In the genomic region with DNA sequence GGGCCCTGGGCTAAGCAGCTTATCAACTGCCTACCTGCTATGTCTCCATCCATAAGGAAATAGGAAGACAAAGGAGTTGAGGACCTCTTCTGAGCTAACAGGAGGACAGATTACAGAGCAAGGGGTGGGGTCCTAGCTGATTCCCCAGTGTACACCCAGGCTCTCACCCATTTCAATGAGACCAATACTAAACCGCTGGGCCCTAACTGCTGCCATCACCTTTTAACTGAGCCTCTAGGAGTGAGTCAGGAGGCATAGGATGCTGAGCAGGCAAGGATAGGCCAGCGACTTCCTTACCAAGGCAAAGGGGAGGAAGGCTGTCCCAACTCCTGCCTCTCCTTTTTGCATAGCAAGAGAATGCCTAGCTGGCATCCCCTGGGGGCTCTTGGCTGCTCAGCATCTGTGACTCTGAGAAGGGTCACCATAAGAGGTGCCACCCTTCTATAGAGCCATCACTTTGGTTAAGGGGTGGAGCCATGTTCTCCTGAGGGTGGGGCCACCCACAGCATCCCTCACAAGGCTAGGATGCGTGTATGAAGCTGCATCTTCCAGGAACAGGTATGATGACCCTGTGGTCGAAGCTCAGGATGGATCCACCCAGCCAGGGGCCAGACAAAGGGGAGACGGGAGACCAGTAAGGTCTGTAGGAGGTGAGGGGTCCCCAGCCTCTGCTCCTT, we compare ENCODE assay signal across 13 mouse cellular contexts. TPM values are rescaled to one million over a fixed set of nuclear protein-coding genes. Genes with fewer than 3 reads are reported as not detected.
DNase-seq lines count a peak whose midpoint lies in the region; TF ChIP-seq lines count a peak whose summit lies in the region.
"Had no signal": no experiment of that assay in that cellular context is flagged by ENCODE, and none has a peak within 500 bp of the region (broad histone marks: within the 10 kb centered on the region; RNA-seq: fewer than 3 reads in every experiment).

No protein-coding gene starts in this region.

- H3K27ac ChIP-seq in layer of hippocampus, adult 2 months: peak overlapping the region; percentile 88
- H3K27ac ChIP-seq: macrophage had no signal

- peak; percentile 87 for DNase-seq in heart, adult 11 months
- DNase-seq in heart, postnatal 14 days: no peak
- no peak for DNase-seq in layer of hippocampus, adult 2 months (ENCODE audit: low spot score in 2 of 2)
- DNase-seq in layer of hippocampus, adult 9-10 months (ENCODE audit: low spot score): no peak
- peak; percentile 61 for DNase-seq in ZHBTc4 (ENCODE audit: low read depth, low spot score)
- peak; percentile 33 to 35 for DNase-seq in cerebellum, postnatal 25 days
- DNase-seq in layer of hippocampus, adult 9-11 months: no peak
- DNase-seq: heart, postnatal 4 days; kidney, adult 2 months; spleen, adult 18-20 months; thymus, postnatal 4 days had no signal

- intact Hi-C loops in heart, postnatal 14 days (cut with DNase I): no loop called here

- no peak for TF ChIP-seq CTCF in layer of hippocampus, adult 2 months (conservative IDR thresholded peaks at IDR 0.05)

- peak overlapping the region; percentile 55 for H3K4me3 ChIP-seq in layer of hippocampus, adult 2 months
- H3K4me3 ChIP-seq: myocyte had no signal

RNA-seq across cellular contexts. Expression of gene Pla2g4e, which starts 2.2 kb away (rescaled TPM):
- total RNA-seq in heart, postnatal 14 days (2021): 1 to 10 TPM; 3.6 to 3.8 TPM
- 10 to 100 TPM; 11.9 to 12.1 TPM for total RNA-seq in layer of hippocampus, adult 2 months (2021)

RNA-seq across cellular contexts. Expression of gene Pla2g4d, which starts 46.1 kb away (rescaled TPM):
- not detected for total RNA-seq in heart, postnatal 14 days (2021)
- total RNA-seq in layer of hippocampus, adult 2 months (2021): not detected
- total RNA-seq: heart, postnatal 4 days had no signal

Comparison
In these comparisons a context has a peak if more than half of its experiments do, and no peak if none do; other contexts are left out.
1. DNase-seq: peak in heart, adult 11 months (single experiment), ZHBTc4 (single experiment) and cerebellum, postnatal 25 days (2 of 2); none in heart, postnatal 14 days (0 of 2), layer of hippocampus, adult 2 months (0 of 2), layer of hippocampus, adult 9-10 months (single experiment) and layer of hippocampus, adult 9-11 months (single experiment).